9 mouse cellular contexts compared by ENCODE assay signal in the genomic region with DNA sequence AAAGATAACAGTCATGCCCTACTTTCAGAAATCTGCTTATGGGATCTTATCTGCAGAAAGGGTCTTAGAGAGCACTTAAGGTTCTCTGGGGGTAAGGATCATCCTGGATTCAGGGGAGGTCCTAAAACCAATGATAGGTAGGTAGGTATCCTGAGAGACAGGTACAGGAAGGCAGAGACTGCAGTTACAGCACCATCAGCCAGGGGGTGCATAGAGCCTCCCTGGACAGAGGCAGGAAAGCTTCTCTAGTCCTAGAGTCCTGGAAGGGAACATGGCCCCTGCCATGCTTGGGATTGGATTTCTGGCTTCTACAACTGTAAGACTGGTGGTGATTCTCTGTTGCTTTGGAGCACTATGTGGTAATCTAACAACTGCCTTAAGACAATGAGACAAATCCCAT. TPM values are rescaled to one million over a fixed set of nuclear protein-coding genes. Genes with fewer than 3 reads are reported as not detected.
DNase-seq lines count a peak whose midpoint lies in the region; ATAC-seq and TF ChIP-seq lines count a peak whose summit lies in the region.
"Had no signal": no experiment of that assay in that cellular context is flagged by ENCODE, and none has a peak within 500 bp of the region (broad histone marks: within the 10 kb centered on the region; RNA-seq: fewer than 3 reads in every experiment).

No protein-coding gene starts in this region.

- H3K36me3 ChIP-seq in forebrain, postnatal 0 days (ENCODE audit: insufficient read depth): peaks cover 44% of the 10 kb centered on the region
- H3K36me3 ChIP-seq in forebrain, embryonic 13.5 days (ENCODE audit: poor library complexity, severe bottlenecking): peaks cover 65% of the 10 kb centered on the region
- no peaks in the 10 kb centered on the region for H3K36me3 ChIP-seq in thymus, adult 2 months (ENCODE audit: control insufficient read depth, insufficient read depth, low read length)
- H3K36me3 ChIP-seq in forebrain, embryonic 16.5 days (ENCODE audit: control insufficient read depth, insufficient read depth): peaks cover 36% of the 10 kb centered on the region
- peaks cover 62% of the 10 kb centered on the region for H3K36me3 ChIP-seq in hindbrain, embryonic 13.5 days

- TF ChIP-seq CTCF in forebrain, postnatal 0 days (IDR thresholded peaks at IDR 0.05; ENCODE audit: low read depth): peak; percentile 39
- no peak for TF ChIP-seq CTCF in thymus, adult 2 months (IDR thresholded peaks at IDR 0.05; ENCODE audit: borderline replicate concordance, control insufficient read depth, extremely low read depth, insufficient read depth, low read length, poor library complexity)

- H3K9ac ChIP-seq in forebrain, postnatal 0 days: no peak overlapping the region
- no peak overlapping the region for H3K9ac ChIP-seq in forebrain, embryonic 13.5 days
- H3K9ac ChIP-seq in forebrain, embryonic 16.5 days (replicated peaks; ENCODE audit: low read depth, low read length): no peak overlapping the region
- no peak overlapping the region for H3K9ac ChIP-seq in hindbrain, embryonic 13.5 days
- H3K9ac ChIP-seq: limb, embryonic 13.5 days had no signal

- H3K9me3 ChIP-seq in forebrain, postnatal 0 days (ENCODE audit: low read length): no peaks in the 10 kb centered on the region
- H3K9me3 ChIP-seq in forebrain, embryonic 13.5 days (replicated peaks): peaks cover 8% of the 10 kb centered on the region; the same call in 1 of the 2 replicates
- H3K9me3 ChIP-seq in forebrain, embryonic 16.5 days (ENCODE audit: control insufficient read depth, low read length): 0 out of 2 replicates have a peak, but pooled peaks cover 5% of the 10 kb centered on the region
- H3K9me3 ChIP-seq in hindbrain, embryonic 13.5 days: peaks cover 10% of the 10 kb centered on the region; the same call in 1 of the 2 replicates

- H3K27me3 ChIP-seq in forebrain, postnatal 0 days (ENCODE audit: insufficient read depth, low read length): no peaks in the 10 kb centered on the region
- no peaks in the 10 kb centered on the region for H3K27me3 ChIP-seq in forebrain, embryonic 13.5 days
- H3K27me3 ChIP-seq in thymus, adult 2 months (ENCODE audit: control insufficient read depth, insufficient read depth, low read length): no peaks in the 10 kb centered on the region
- H3K27me3 ChIP-seq in forebrain, embryonic 16.5 days (replicated peaks; ENCODE audit: control insufficient read depth, insufficient read depth, low read length): no peaks in the 10 kb centered on the region
- H3K27me3 ChIP-seq in hindbrain, embryonic 13.5 days: no peaks in the 10 kb centered on the region
- H3K27me3 ChIP-seq: limb, embryonic 13.5 days had no signal

- TF ChIP-seq POLR2A in thymus, adult 2 months (IDR thresholded peaks at IDR 0.05; ENCODE audit: control insufficient read depth, extremely low read depth, insufficient read depth, low read length, poor library complexity): no peak

- no peak for ATAC-seq in forebrain, postnatal 0 days
- ATAC-seq in forebrain, embryonic 13.5 days: no peak
- ATAC-seq in forebrain, embryonic 16.5 days: no peak
- ATAC-seq in hindbrain, embryonic 13.5 days (ENCODE audit: low FRiP score): no peak

- H3K27ac ChIP-seq in forebrain, postnatal 0 days (ENCODE audit: low read depth, low read length): no peak overlapping the region
- H3K27ac ChIP-seq in forebrain, embryonic 13.5 days: no peak overlapping the region
- no peak overlapping the region for H3K27ac ChIP-seq in thymus, adult 2 months (ENCODE audit: control insufficient read depth, insufficient read depth, low read length)
- no peak overlapping the region for H3K27ac ChIP-seq in forebrain, embryonic 16.5 days (ENCODE audit: low read length)
- no peak overlapping the region for H3K27ac ChIP-seq in hindbrain, embryonic 13.5 days
- H3K27ac ChIP-seq: limb, embryonic 13.5 days had no signal

- H3K4me1 ChIP-seq in forebrain, postnatal 0 days (ENCODE audit: insufficient read depth): peaks cover 6% of the 10 kb centered on the region; the same call in 1 of the 2 replicates
- H3K4me1 ChIP-seq in forebrain, embryonic 13.5 days: peaks cover 18% of the 10 kb centered on the region
- peaks cover 3% of the 10 kb centered on the region for H3K4me1 ChIP-seq in thymus, adult 2 months (replicated peaks; ENCODE audit: control insufficient read depth, insufficient read depth, low read length)
- peaks cover 15% of the 10 kb centered on the region for H3K4me1 ChIP-seq in forebrain, embryonic 16.5 days (replicated peaks; ENCODE audit: control insufficient read depth, insufficient read depth, low read length)
- H3K4me1 ChIP-seq in hindbrain, embryonic 13.5 days (replicated peaks): peaks cover 18% of the 10 kb centered on the region

- H3K4me2 ChIP-seq in forebrain, postnatal 0 days (ENCODE audit: low read depth): no peak overlapping the region
- H3K4me2 ChIP-seq in forebrain, embryonic 13.5 days: no peak overlapping the region
- H3K4me2 ChIP-seq in forebrain, embryonic 16.5 days (ENCODE audit: low read length): no peak overlapping the region
- no peak overlapping the region for H3K4me2 ChIP-seq in hindbrain, embryonic 13.5 days
- H3K4me2 ChIP-seq: limb, embryonic 13.5 days had no signal

- DNase-seq in forebrain, postnatal 0 days: no peak
- DNase-seq in thymus, adult 2 months: peak; percentile 60
- no peak for DNase-seq in thymus, adult 18-20 months
- peak; percentile 36 to 37 for DNase-seq in kidney, postnatal 4 days
- DNase-seq in thymus, postnatal 36 days: peak; percentile 44 to 48

- H3K4me3 ChIP-seq in forebrain, postnatal 0 days (ENCODE audit: low read depth, low read length): no peak overlapping the region
- no peak overlapping the region for H3K4me3 ChIP-seq in forebrain, embryonic 13.5 days
- H3K4me3 ChIP-seq in thymus, adult 2 months (ENCODE audit: control insufficient read depth, insufficient read depth, low read length): no peak overlapping the region
- H3K4me3 ChIP-seq in forebrain, embryonic 16.5 days (replicated peaks; ENCODE audit: low read length): no peak overlapping the region
- no peak overlapping the region for H3K4me3 ChIP-seq in hindbrain, embryonic 13.5 days
- H3K4me3 ChIP-seq: limb, embryonic 13.5 days had no signal

RNA-seq across cellular contexts. Expression of gene Gnpat, which starts 3.4 kb away (rescaled TPM):
- total RNA-seq in forebrain, postnatal 0 days (2014; rRNA removed): 51.8 and 52.9 TPM in 2 replicates
- polyA plus RNA-seq in forebrain, postnatal 0 days (2015; fragmentation: Nextera tagmentation; extraction: Ambion mirVana): 42.7 and 51.7 TPM in 2 replicates
- polyA plus RNA-seq in forebrain, embryonic 13.5 days (2015; fragmentation: Nextera tagmentation; extraction: Ambion mirVana): 100 and 110 TPM in 2 replicates
- 72.3 and 76.7 TPM in 2 replicates for polyA plus RNA-seq in thymus, adult 2 months (2012; rRNA removed)
- polyA plus RNA-seq in forebrain, embryonic 16.5 days (2015; fragmentation: Nextera tagmentation; extraction: Ambion mirVana): 92.7 TPM in 2 replicates
- polyA plus RNA-seq in hindbrain, embryonic 13.5 days (2015; fragmentation: Nextera tagmentation; extraction: Ambion mirVana): 83.6 and 85.0 TPM in 2 replicates

RNA-seq across cellular contexts. Expression of gene 2810004N23Rik, which starts 3.5 kb away (rescaled TPM):
- total RNA-seq in forebrain, postnatal 0 days (2014; rRNA removed): 25.2 and 33.8 TPM in 2 replicates
- polyA plus RNA-seq in forebrain, postnatal 0 days (2015; fragmentation: Nextera tagmentation; extraction: Ambion mirVana): 19.9 and 23.4 TPM in 2 replicates
- 48.0 and 48.3 TPM in 2 replicates for polyA plus RNA-seq in forebrain, embryonic 13.5 days (2015; fragmentation: Nextera tagmentation; extraction: Ambion mirVana)
- 15.1 and 18.7 TPM in 2 replicates for polyA plus RNA-seq in thymus, adult 2 months (2012; rRNA removed)
- 36.1 and 38.3 TPM in 2 replicates for polyA plus RNA-seq in forebrain, embryonic 16.5 days (2015; fragmentation: Nextera tagmentation; extraction: Ambion mirVana)
- polyA plus RNA-seq in hindbrain, embryonic 13.5 days (2015; fragmentation: Nextera tagmentation; extraction: Ambion mirVana): 30.4 and 32.1 TPM in 2 replicates

RNA-seq across cellular contexts. Expression of gene Exoc8, which starts 38.0 kb away (rescaled TPM):
- 31.2 and 33.9 TPM in 2 replicates for total RNA-seq in forebrain, postnatal 0 days (2014; rRNA removed)
- polyA plus RNA-seq in forebrain, postnatal 0 days (2015; fragmentation: Nextera tagmentation; extraction: Ambion mirVana): 7.4 and 9.9 TPM in 2 replicates
- 10.3 and 11.1 TPM in 2 replicates for polyA plus RNA-seq in forebrain, embryonic 13.5 days (2015; fragmentation: Nextera tagmentation; extraction: Ambion mirVana)
- 12.0 and 15.2 TPM in 2 replicates for polyA plus RNA-seq in thymus, adult 2 months (2012; rRNA removed)
- 15.0 and 15.2 TPM in 2 replicates for polyA plus RNA-seq in forebrain, embryonic 16.5 days (2015; fragmentation: Nextera tagmentation; extraction: Ambion mirVana)
- 13.2 and 13.8 TPM in 2 replicates for polyA plus RNA-seq in hindbrain, embryonic 13.5 days (2015; fragmentation: Nextera tagmentation; extraction: Ambion mirVana)

RNA-seq across cellular contexts. Expression of gene Sprtn, which starts 38.2 kb away (rescaled TPM):
- total RNA-seq in forebrain, postnatal 0 days (2014; rRNA removed): 13.0 and 16.0 TPM in 2 replicates
- polyA plus RNA-seq in forebrain, postnatal 0 days (2015; fragmentation: Nextera tagmentation; extraction: Ambion mirVana): 5.1 and 6.0 TPM in 2 replicates
- polyA plus RNA-seq in forebrain, embryonic 13.5 days (2015; fragmentation: Nextera tagmentation; extraction: Ambion mirVana): 9.6 and 9.8 TPM in 2 replicates
- 26.8 and 27.6 TPM in 2 replicates for polyA plus RNA-seq in thymus, adult 2 months (2012; rRNA removed)
- polyA plus RNA-seq in forebrain, embryonic 16.5 days (2015; fragmentation: Nextera tagmentation; extraction: Ambion mirVana): 10.6 and 12.9 TPM in 2 replicates
- 9.5 and 10.6 TPM in 2 replicates for polyA plus RNA-seq in hindbrain, embryonic 13.5 days (2015; fragmentation: Nextera tagmentation; extraction: Ambion mirVana)

Comparison
In these comparisons a context has a peak if more than half of its experiments do, and no peak if none do; other contexts are left out.
1. DNase-seq: peak in thymus, adult 2 months (single experiment), kidney, postnatal 4 days (2 of 2) and thymus, postnatal 36 days (2 of 2); none in forebrain, postnatal 0 days (single experiment) and thymus, adult 18-20 months (0 of 2).